Mouse (Mus musculus) midbrain, embryonic 11.5 days (tissue): Measurements from ENCODE around the gene Ctbs. TPM values are rescaled to one million over a fixed set of nuclear protein-coding genes. Genes with fewer than 3 reads are reported as not detected.

ENCODE experiments used
- ATAC-seq: fragments of 200-750 bp; cut with Nextera tagmentation; 2 replicates; pipeline ENCODE4 v1.8.0; 2017; ENCODE audit warnings: moderate TSS enrichment, moderate library complexity; ENCODE audit not compliant: low FRiP score
- DNase-seq: peaks from one replicate; pipeline ENCODE4 v3.0.0; 2015; ENCODE audit warnings: low spot score; ENCODE audit errors: missing footprints
- H3K27ac ChIP-seq: fragments of 300-500 bp; sonication (generic); 2 replicates; pipeline ENCODE4 v1.5.1; 2014; ENCODE audit warnings: low read depth, low read length
- H3K27me3 ChIP-seq: fragments of 300-500 bp; sonication (generic); 2 replicates; pipeline ENCODE4 v1.6.1; 2014; ENCODE audit warnings: mild to moderate bottlenecking, low read length, moderate library complexity, mixed read lengths; ENCODE audit not compliant: control insufficient read depth, insufficient read depth
- H3K36me3 ChIP-seq: fragments of 300-500 bp; sonication (generic); 2 replicates; pipeline ENCODE4 v1.6.1; 2014; ENCODE audit warnings: mild to moderate bottlenecking, low read length, moderate library complexity, mixed read lengths; ENCODE audit not compliant: control insufficient read depth, insufficient read depth
- H3K4me1 ChIP-seq: fragments of 300-500 bp; sonication (generic); 2 replicates; pipeline ENCODE4 v1.6.1; 2014; ENCODE audit warnings: low read length; ENCODE audit not compliant: control insufficient read depth, insufficient read depth
- H3K4me2 ChIP-seq: fragments of 300-500 bp; sonication (generic); 2 replicates; pipeline ENCODE4 v1.6.1; 2014; ENCODE audit warnings: mild to moderate bottlenecking, moderate library complexity
- H3K4me3 ChIP-seq: fragments of 300-500 bp; sonication (generic); 2 replicates; pipeline ENCODE4 v1.5.1; 2014; ENCODE audit warnings: low read depth, low read length
- H3K9ac ChIP-seq: fragments of 300-500 bp; sonication (generic); 2 replicates; pipeline ENCODE4 v1.6.1; 2014; ENCODE audit warnings: low read length
- H3K9me3 ChIP-seq: fragments of 300-500 bp; sonication (generic); 2 replicates; pipeline ENCODE4 v1.6.1; 2016; ENCODE audit warnings: low read length; ENCODE audit not compliant: control insufficient read depth
- WGBS: fragments of 180-500 bp; shearing (Covaris S2); extraction: QIAGEN DNeasy Blood & Tissue Kit; methylation state at CpG from one replicate; pipeline ENCODE4 v1.1.7; 2014; 5-methylcytosine and 5-hydroxymethylcytosine counted together
- polyA plus RNA-seq: library from polyadenylated mRNA; unstranded; fragments of >200 nt; fragmentation: Nextera tagmentation; extraction: Ambion mirVana; gene quantifications from 2 replicates; pipeline ENCODE4 v1.2.1, GENCODE M21; 2014

The Ctbs gene
- polyA plus RNA-seq, result 5.8 and 6.6 TPM in 2 replicates

GRCm38 (mm10) chr3:146449745-146450250 lies at the start of gene Ctbs:
Ctbs (plus strand) TSS chr3:146449795.
- H3K4me3 ChIP-seq, result peak within 1 kb of the TSS; percentile 47
- H3K27me3 ChIP-seq, result no peaks in the 10 kb centered on the region
- no peaks in the 10 kb centered on the region for H3K9me3 ChIP-seq
- no peak for ATAC-seq
- H3K4me2 ChIP-seq, result peak within 1 kb of the TSS; percentile 71
- WGBS, result 55% methylated on average over 9 of the region's 9 CpGs
- no peak within 1 kb of the TSS for H3K27ac ChIP-seq
- H3K9ac ChIP-seq, result peak within 1 kb of the TSS; percentile 75
- DNase-seq, result no peak
- H3K4me1 ChIP-seq, result peaks cover 3% of the 10 kb centered on the region; the same call in 1 of the 2 replicates
- no peaks in the 10 kb centered on the region for H3K36me3 ChIP-seq

DNA sequence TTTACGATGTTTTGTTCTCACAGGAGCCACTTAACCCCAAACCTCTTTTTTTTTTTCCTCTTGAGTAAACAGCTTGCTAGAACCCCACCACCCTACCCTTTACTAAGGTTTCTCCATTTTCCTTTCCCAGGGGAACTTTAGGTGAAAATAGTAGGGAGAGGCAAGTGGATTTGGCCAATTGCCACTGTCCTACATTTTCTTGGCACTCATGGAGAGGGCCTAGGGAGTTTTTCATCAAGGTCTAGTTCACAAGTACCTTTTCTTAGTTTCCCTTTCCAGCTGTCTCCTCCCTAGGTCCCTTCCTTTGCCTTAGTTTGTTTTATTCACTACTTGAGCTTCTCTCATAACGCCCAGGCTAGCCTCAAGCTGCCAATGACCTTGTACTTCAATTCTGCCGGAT lies 45.8 kb upstream of the Ctbs start:
- peak overlapping the region; percentile 90 for H3K4me2 ChIP-seq
- H3K27ac ChIP-seq, result no peak overlapping the region
- WGBS, result 44% methylated on average over 3 of the region's 3 CpGs
- peak overlapping the region; percentile 99 for H3K4me3 ChIP-seq
- peak overlapping the region; percentile 94 for H3K9ac ChIP-seq
- no peaks in the 10 kb centered on the region for H3K36me3 ChIP-seq
- no peaks in the 10 kb centered on the region; the same call in 1 of the 2 replicates for H3K9me3 ChIP-seq
- ATAC-seq, result no peak
- no peak for DNase-seq
- H3K27me3 ChIP-seq, result no peaks in the 10 kb centered on the region
- peaks cover 23% of the 10 kb centered on the region for H3K4me1 ChIP-seq

- Histone ChIP-seq H3K4me3 (peak within 1 kb of the TSS; percentile 99), H3K9me3 (no peaks in the 10 kb centered on the region; the same call in 1 of the 2 replicates), H3K27ac (peak within 1 kb of the TSS; percentile 69), H3K36me3 (no peaks in the 10 kb centered on the region), H3K4me2 (peak within 1 kb of the TSS; percentile 90), H3K27me3 (no peaks in the 10 kb centered on the region), H3K9ac (peak within 1 kb of the TSS; percentile 94), H3K4me1 (peaks cover 23% of the 10 kb centered on the region)
- ATAC-seq, result peak; percentile 99
- DNase-seq, result peak; percentile 100
- WGBS, result under 1% methylated on average over 86 of the region's 100 CpGs
These were observed 45.0 kb upstream of the Ctbs start, which contains the start of gene Ssx2ip for GRCm38 (mm10) chr3:146404311-146405201. Ssx2ip (plus strand) TSS chr3:146404642.

- peaks cover 23% of the 10 kb centered on the region for H3K4me1 ChIP-seq
- peak overlapping the region; percentile 90 for H3K4me2 ChIP-seq
- no peaks in the 10 kb centered on the region for H3K27me3 ChIP-seq
- no peak overlapping the region for H3K27ac ChIP-seq
- no peaks in the 10 kb centered on the region; the same call in 1 of the 2 replicates for H3K9me3 ChIP-seq
- ATAC-seq, result no peak
- 18% methylated on average over 18 of the region's 18 CpGs for WGBS
- no peaks in the 10 kb centered on the region for H3K36me3 ChIP-seq
- peak; percentile 93 for DNase-seq
- peak overlapping the region; percentile 94 for H3K9ac ChIP-seq
- H3K4me3 ChIP-seq, result peak overlapping the region; percentile 99
These were observed 44.2 kb upstream of the Ctbs start for GRCm38 (mm10) chr3:146405213-146406006.

DNA sequence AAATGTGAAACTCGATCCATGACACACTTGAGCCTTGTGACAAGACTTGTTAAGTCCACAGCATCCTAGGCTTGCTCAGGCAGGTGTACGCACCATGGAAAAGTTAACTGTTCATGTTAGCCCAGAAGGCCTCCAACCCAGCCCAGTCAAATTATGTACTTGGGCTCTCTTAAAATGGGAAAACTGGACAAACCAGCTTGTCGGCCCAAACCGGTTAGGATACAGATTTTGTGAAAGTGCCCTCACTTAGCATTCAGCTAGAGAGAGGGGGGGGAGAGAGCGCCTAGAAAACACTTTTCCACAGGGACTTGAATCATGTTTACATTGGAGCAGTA lies 43.6 kb upstream of the Ctbs start:
- no peak overlapping the region for H3K27ac ChIP-seq
- peak overlapping the region; percentile 99 for H3K4me3 ChIP-seq
- no peaks in the 10 kb centered on the region; the same call in 1 of the 2 replicates for H3K9me3 ChIP-seq
- H3K36me3 ChIP-seq, result no peaks in the 10 kb centered on the region
- ATAC-seq (no peak), DNase-seq (no peak)
- H3K4me1 ChIP-seq, result peaks cover 23% of the 10 kb centered on the region
- H3K4me2 ChIP-seq, result peak overlapping the region; percentile 90
- no peaks in the 10 kb centered on the region for H3K27me3 ChIP-seq
- peak overlapping the region; percentile 94; the same call in 1 of the 2 replicates for H3K9ac ChIP-seq
- WGBS, result 37% methylated on average over 5 of the region's 5 CpGs

- H3K9ac ChIP-seq, result no peak overlapping the region
- H3K4me3 ChIP-seq, result no peak overlapping the region
- DNase-seq, result no peak
- H3K4me2 ChIP-seq, result no peak overlapping the region; the same call in 1 of the 2 replicates
- H3K27ac ChIP-seq, result no peak overlapping the region
- no peak for ATAC-seq
- H3K9me3 ChIP-seq, result no peaks in the 10 kb centered on the region; the same call in 1 of the 2 replicates
- WGBS, result 83% methylated on average over 16 of the region's 16 CpGs
- peaks cover 23% of the 10 kb centered on the region for H3K4me1 ChIP-seq
- H3K27me3 ChIP-seq, result no peaks in the 10 kb centered on the region
- no peaks in the 10 kb centered on the region for H3K36me3 ChIP-seq
These were observed 42.4 kb upstream of the Ctbs start for GRCm38 (mm10) chr3:146407086-146407721.

- no peak overlapping the region for H3K27ac ChIP-seq
- H3K4me3 ChIP-seq, result no peak overlapping the region
- H3K9me3 ChIP-seq, result no peaks in the 10 kb centered on the region
- no peaks in the 10 kb centered on the region for H3K27me3 ChIP-seq
- no peak for ATAC-seq
- no peak for DNase-seq
- no peaks in the 10 kb centered on the region for H3K36me3 ChIP-seq
- H3K4me1 ChIP-seq, result peaks cover 18% of the 10 kb centered on the region
- WGBS, result 89% methylated on average over 7 of the region's 7 CpGs
- H3K9ac ChIP-seq, result no peak overlapping the region
- H3K4me2 ChIP-seq, result no peak overlapping the region
These were observed 39.5 kb upstream of the Ctbs start for GRCm38 (mm10) chr3:146410114-146410513.

- Histone ChIP-seq H3K4me2 (no peak overlapping the region), H3K36me3 (no peaks in the 10 kb centered on the region), H3K4me1 (peaks cover 4% of the 10 kb centered on the region; the same call in 1 of the 2 replicates), H3K4me3 (no peak overlapping the region), H3K27ac (no peak overlapping the region), H3K9ac (no peak overlapping the region), H3K27me3 (no peaks in the 10 kb centered on the region), H3K9me3 (no peaks in the 10 kb centered on the region)
- no peak for ATAC-seq
- 89% methylated on average over 2 of the region's 2 CpGs for WGBS
- DNase-seq, result no peak
These were observed 37.6 kb upstream of the Ctbs start for GRCm38 (mm10) chr3:146412008-146412407.
